Mouse (Mus musculus): ENCODE data around the gene Cd37.

Cd37 gene

DNA sequence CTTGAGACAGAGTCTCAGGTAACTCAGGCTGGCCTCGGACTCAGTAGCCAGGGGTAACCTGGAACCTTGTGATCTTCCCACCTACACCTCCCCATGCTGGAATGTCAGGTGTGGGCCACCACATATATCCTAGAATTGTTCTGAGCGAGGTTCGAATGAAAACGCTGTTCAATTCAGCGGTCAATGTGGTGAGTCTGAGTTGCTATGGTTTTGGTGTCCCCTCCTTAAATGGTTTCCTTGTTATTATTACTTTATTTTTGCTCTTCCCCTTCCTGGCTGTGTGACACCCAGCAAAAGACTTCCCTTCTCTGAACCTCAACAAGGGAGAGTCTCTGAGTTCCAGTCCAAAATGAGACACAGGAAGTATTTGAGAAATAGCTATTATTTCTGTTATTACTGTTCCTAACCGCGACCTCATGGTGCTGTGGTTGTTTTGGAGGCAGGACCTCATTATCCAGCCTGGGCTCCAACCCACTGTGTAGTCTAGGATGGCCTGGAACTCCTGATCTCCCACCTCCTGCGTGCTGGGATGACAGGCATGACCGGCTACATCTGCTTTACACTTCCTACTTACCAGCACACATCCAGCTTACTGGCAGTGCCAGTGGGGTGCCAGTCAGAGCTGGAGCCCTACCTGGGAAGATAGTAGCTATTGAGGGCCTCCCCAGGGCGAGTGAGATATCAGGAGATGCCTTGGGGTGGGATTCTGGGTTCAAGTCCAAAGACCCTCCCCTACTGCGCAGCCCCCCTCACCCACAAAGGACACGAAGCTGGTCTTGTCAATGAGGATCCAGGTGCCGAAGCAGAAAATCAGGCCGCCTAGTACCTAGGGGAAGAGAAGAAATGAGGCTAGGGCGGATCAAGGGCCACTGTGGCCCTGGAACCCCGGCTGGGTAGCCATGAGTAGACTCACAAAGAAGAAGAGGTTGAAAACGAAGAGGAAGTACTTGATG lies 892 bp downstream of the Cd37 start:
- in situ Hi-C loops (cut with MboI; ENCODE audit: low pct_unique_long_range_greater_than_20kb in 1 of 2, low sequenced_read_pairs in 2 of 2, unreplicated experiment in 1 of 2) = no loop called here

DNA sequence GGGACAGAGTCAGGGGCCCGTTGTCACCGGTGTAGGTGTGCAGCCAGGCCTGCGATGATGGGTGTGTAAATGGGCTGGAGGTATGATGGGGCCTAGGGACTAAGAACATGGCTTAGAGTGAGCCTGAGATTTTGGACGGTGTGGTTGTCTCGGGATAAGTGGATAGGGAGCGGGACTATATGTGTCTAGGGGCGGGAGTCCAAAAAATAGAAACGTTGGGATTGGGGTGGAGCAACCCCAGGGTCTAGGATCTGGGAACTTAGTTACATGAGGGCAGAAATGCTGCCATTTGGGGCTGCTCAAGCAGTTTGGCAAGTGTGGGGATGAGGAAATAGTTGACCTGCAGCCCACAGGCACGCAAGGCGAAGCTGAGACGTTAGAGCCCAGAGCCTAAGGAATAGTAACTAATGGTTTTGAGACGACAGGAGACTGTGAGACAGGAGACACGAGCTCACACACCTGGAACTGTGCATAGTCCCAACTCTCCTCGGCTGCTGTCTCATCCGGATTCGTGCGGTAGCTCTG lies 3.2 kb downstream of the Cd37 start:
- in situ Hi-C loops (cut with MboI; ENCODE audit: low pct_unique_long_range_greater_than_20kb in 1 of 2, low sequenced_read_pairs in 2 of 2, unreplicated experiment in 1 of 2) = no loop called here

DNA sequence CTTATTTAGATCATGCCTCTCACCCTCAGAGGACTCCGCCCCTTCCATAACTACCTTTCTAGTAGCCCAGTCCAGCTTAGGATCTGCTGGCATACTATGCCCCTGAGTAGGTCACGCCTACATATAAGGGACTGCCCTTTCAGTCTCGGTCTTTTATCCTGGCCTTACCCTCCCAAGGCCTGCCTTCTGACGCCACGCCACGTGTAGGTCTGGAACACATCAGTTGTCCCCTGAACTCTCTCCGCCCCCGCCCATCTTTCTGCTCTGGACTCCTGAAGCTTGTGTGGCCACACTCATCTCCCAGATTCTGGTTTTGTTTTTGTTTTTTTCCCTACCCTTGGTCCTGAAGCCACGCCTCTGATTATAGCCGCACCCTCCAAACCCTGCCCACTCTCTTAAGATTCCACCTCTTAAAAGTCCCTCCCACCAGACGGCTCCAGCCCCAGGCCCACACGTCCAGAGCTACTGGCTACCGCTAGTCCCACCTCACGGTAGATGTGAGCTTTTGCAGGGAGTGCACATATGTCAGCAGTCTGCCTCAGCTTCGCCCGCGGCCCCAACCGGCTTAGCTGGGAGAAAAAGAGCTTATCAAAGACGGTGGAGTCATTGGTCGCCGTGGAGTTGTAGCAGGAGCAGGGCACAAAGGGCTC lies 3.9 kb downstream of the Cd37 start:
- in situ Hi-C loops (cut with MboI; ENCODE audit: low pct_unique_long_range_greater_than_20kb in 1 of 2, low sequenced_read_pairs in 2 of 2, unreplicated experiment in 1 of 2) = no loop called here

DNA sequence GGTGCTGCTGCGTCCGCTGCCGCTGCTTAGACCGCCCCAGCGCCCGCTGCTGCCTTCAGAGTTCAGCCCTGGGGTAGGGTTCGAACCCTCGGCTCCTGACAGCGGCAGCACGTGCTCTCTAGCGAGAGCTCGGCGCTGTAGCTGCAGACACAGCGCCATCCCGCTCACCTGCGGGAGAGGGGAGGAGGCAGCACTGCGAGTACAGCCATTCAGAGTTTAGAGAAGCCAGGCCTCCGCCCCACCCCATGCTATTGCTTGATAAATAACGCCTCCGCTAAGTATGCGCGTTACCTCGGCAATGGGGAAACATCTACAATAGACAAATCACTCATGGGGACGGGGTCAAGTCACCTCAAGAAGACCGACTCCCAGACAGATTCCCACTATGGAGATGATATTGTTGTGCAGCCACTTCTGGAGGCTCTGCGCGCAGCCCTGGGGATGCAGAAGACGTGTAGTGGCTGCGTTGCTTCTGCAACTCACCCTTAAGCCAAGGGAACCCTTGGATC lies 4.5 kb downstream of the Cd37 start:
- in situ Hi-C loops (cut with MboI; ENCODE audit: low pct_unique_long_range_greater_than_20kb in 1 of 2, low sequenced_read_pairs in 2 of 2, unreplicated experiment in 1 of 2) = no loop called here

GRCm38 (mm10) chr7:45233580-45234332 lies 5.2 kb downstream of the Cd37 start:
- in situ Hi-C loops (cut with MboI; ENCODE audit: low pct_unique_long_range_greater_than_20kb in 1 of 2, low sequenced_read_pairs in 2 of 2, unreplicated experiment in 1 of 2) = no loop called here

DNA sequence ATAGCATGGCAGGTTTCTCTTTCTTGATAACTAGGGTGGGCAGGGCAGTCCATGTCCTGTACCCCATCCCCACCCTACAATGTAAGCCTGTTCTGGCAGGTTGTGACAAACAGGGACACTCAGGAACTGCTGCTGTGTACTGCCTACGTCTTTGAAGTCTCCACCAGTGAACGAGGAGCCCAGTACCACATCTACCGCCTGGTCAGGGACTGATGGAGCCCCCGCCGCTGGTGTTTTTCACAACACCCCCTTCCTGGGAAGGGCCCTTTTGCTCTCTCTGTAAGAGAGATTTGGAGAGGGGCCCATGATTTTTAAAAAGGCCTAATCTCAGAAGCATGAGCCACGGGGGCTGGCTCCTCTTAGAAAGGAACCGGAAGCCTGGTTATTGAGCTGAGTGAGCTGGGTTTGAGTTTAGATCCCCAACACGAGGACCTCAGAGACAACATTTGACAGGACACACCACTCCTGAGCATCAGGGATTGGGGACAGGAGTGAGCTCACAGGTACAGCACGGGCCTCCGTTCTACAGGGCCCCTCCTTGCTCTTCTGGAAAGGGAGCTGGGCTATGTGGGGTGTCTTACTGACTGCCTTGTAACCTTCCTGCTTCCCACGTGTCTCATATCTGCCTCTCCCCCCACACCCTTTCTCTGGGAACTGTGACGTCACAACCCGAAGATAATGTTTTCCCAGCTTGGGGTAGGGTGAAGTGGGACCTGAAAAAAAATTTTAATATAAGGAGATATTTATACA lies 6.0 kb downstream of the Cd37 start:
- in situ Hi-C loops (cut with MboI; ENCODE audit: low pct_unique_long_range_greater_than_20kb in 1 of 2, low sequenced_read_pairs in 2 of 2, unreplicated experiment in 1 of 2) = no loop called here

DNA sequence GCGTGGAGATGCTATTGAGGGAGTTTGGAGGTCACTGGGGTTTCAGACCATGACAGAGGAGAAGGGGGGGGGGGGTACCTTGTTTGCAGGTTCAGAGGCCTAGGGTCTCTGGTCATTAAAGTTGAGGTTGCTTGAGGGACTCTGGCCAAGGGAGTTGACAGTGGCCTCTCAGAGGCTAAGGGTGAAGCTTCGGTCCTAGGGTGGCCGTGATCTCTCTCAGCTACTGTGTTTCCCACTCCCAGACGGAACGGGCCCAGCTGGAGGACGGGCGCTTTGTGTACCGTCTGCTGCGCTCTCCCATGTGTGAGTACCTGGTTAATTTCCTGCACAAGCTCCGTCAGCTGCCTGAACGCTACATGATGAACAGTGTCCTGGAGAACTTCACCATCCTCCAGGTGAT lies 7.0 kb downstream of the Cd37 start:
- in situ Hi-C loops (cut with MboI; ENCODE audit: low pct_unique_long_range_greater_than_20kb in 1 of 2, low sequenced_read_pairs in 2 of 2, unreplicated experiment in 1 of 2) = no loop called here

DNA sequence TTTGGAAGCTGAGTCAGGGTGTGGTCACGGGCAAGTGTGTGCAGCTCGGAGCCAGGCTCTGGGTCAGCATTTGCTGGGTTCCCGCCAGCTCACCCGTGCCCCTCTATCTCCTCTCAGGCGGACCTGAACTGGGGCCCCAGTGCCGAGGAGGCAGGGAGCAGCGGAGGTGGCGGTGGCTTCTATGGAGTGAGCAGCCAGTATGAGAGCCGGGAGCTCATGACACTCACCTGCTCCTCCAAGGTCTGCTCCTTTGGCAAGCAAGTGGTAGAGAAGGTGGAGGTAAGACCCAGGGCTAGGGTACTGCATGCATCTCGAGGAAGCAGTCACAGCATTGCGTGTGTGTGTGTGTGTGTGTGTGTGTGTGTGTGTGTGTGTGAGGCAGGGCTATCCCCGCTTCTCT lies 7.7 kb downstream of the Cd37 start:
- in situ Hi-C loops (cut with MboI; ENCODE audit: low pct_unique_long_range_greater_than_20kb in 1 of 2, low sequenced_read_pairs in 2 of 2, unreplicated experiment in 1 of 2) = no loop called here

GRCm38 (mm10) chr7:45229459-45230203 lies 9.3 kb downstream of the Cd37 start:
- in situ Hi-C loops (cut with MboI; ENCODE audit: low pct_unique_long_range_greater_than_20kb in 1 of 2, low sequenced_read_pairs in 2 of 2, unreplicated experiment in 1 of 2) = no loop called here

GRCm38 (mm10) chr7:45229046-45229445 lies 9.9 kb downstream of the Cd37 start:
- in situ Hi-C loops (cut with MboI; ENCODE audit: low pct_unique_long_range_greater_than_20kb in 1 of 2, low sequenced_read_pairs in 2 of 2, unreplicated experiment in 1 of 2) = no loop called here

GRCm38 (mm10) chr7:45228548-45228947 lies 10.4 kb downstream of the Cd37 start:
- in situ Hi-C loops (cut with MboI; ENCODE audit: low pct_unique_long_range_greater_than_20kb in 1 of 2, low sequenced_read_pairs in 2 of 2, unreplicated experiment in 1 of 2) = no loop called here

- in situ Hi-C loops (cut with MboI; ENCODE audit: low pct_unique_long_range_greater_than_20kb in 1 of 2, low sequenced_read_pairs in 2 of 2, unreplicated experiment in 1 of 2) = no loop called here
These were observed 12.5 kb downstream of the Cd37 start for GRCm38 (mm10) chr7:45226421-45226820.

DNA sequence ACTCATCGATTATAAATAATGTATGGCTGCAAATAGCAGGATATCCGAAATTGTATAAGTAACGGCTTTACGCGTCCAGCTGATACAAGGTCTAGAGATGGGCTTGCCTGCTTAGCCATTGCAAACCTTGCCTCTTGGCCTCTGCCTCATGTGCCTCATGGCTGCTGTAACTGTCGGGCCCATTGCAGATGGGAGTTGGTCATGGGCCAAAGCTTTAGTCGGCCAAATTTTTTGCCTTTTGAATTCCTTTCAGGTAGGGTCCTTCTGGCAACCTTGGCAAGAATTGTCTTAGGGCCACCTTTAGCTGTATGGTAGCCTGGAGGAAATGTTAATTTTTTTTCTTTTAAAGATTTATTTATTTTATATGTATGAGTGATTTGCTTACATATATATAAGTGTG lies 14.1 kb downstream of the Cd37 start:
- in situ Hi-C loops (cut with MboI; ENCODE audit: low pct_unique_long_range_greater_than_20kb in 1 of 2, low sequenced_read_pairs in 2 of 2, unreplicated experiment in 1 of 2) = no loop called here

- in situ Hi-C loops (cut with MboI; ENCODE audit: low pct_unique_long_range_greater_than_20kb in 1 of 2, low sequenced_read_pairs in 2 of 2, unreplicated experiment in 1 of 2) = no loop called here
These were observed 17.2 kb downstream of the Cd37 start for GRCm38 (mm10) chr7:45221680-45222079.

- in situ Hi-C loops (cut with MboI; ENCODE audit: low pct_unique_long_range_greater_than_20kb in 1 of 2, low sequenced_read_pairs in 2 of 2, unreplicated experiment in 1 of 2) = no loop called here
These were observed 22.3 kb downstream of the Cd37 start for GRCm38 (mm10) chr7:45216442-45217183.

DNA sequence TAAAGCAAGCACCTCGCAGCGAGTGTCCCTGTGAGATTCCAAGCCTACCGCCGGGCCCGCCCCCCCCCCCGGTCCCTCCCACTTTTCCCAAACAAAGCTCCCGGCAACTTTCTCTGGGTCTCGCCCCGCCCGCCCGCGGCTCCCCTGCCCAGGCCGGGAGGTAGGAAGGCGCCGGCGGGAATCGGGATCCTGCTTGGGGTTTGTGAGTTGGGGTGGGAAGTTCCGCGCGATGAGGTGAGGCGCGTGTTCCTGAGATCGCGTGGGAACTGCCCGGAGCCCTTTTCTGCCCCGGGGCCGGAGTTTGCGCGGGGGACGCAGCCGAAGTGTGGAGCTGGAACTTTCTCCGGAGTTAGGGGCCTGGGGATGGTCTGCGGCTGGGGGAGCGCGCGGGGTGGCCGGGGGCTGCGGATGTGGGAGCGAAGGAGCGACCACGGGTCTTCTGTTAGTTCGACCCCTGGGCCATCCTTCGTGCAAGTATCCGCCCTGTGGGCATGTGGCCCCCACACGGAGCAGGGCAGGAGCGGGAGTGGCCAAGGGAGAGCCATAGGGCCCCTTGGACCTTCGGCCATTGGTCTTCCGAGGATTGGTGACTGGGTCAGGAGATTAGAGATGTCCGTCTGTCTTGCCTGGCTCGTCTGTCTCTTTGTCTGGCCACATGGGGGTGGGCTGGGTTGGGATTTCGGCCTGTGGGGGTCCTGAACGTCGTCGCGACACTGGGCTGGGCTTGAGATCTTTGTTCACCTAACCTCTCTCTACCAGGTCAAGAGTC lies 23.1 kb downstream of the Cd37 start, which contains the start of gene Tead2:
TSS of gene Tead2 (plus strand) at position 81 of the 769 bp plus-strand sequence.
- in situ Hi-C loops (cut with MboI; ENCODE audit: low pct_unique_long_range_greater_than_20kb in 1 of 2, low sequenced_read_pairs in 2 of 2, unreplicated experiment in 1 of 2) = no loop called here

Measured in mouse embryonic stem cell (cell line).